Mouse (Mus musculus) ZHBTc4 (cell line): ENCODE measurements around the gene Vmn1r46.
"Not testable (repeated sequence)": the region's sequence is repeated elsewhere in the genome, so short reads cannot be mapped to it uniquely, and the experiment has no call there.

Source experiments
- DNase-seq: peaks from one replicate; pipeline ENCODE4 v3.0.0-alpha.2; 2011; ENCODE audit warnings: low read depth, low spot score

Vmn1r46 gene

DNA sequence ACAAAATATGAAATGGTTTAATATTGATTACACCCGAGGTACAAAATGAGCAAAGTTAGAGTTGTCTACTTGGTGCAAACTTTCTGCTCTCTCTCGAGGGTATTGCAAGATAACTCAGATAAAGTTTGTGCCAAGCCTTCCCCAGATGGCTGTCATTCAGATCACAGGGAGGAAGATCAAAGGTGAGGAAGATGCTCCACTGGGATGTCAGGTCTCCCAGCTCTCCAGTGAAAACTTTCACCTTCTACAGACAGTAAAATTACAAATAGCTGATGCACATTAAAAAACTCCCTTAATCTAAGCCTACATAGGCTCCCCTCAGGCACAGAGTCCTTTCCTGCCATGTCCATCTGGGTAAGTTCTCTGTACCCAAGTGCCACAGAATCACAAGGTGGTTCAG, at the start of gene Vmn1r46:
Gene Vmn1r46 (plus strand): TSS at position 301 of the 400 bp plus-strand sequence.
- DNase-seq, result no peak

DNA sequence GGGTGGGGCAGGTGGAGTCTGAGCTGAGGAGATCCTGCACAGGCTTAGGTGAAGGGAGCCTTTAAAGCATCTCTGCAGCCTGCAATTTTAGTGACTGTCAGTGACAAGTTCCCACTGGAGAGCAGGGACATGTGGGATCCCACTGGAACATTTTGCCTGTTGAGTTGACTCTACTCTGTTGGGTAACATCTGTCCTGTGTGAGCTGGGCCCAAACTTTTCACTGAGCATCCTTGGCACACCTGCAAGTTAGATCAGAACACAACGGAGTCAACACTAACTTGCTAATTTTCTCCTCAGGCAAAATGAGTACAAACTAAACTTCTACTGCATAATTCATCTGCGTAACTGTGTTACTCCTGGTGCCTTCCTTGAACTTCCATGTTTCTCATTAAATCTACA, 28.6 kb upstream of the Vmn1r46 start, which contains the start of gene Vmn1r45:
Gene Vmn1r45 (minus strand): TSS at position 101 of the 400 bp plus-strand sequence.
- not testable (repeated sequence) for DNase-seq

DNA sequence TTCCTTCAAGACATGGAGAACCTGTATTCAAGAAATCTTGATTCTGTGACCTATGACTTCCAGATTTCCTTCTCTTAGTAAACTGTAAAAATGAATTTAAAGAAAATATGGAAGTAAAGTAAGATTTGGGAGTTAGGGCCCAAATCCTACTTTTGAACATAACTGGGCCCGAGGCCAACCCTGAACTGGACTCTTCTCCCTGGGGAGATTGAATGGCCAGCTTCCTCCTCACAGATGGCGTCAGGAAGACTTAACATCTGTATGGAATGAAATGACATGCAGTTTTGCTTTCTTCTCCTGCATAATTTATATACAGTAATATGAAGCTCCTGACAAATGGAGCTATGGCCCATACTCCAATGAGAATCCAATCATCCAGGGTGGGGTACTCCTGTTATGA, 28.2 kb upstream of the Vmn1r46 start:
- no peak for DNase-seq

DNA sequence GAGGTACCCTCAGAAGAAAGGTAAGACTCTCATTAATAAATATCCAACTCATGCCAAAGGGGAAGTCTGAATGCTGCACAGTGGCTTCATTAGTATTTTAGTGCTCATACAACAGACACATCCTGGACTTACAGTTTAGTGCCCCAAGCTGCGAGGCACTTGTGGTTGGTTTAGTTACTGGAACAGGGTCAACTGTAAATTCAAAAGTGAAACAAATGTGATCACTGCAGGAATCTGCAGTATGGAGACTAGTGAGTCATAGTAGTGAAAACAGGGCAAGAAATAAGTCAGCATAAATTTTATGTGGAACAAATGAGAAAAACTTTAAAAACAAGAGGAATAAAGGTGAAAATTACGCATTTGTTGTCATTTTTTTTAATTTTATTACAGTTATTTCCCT, 15.6 kb upstream of the Vmn1r46 start:
- no peak for DNase-seq

DNA sequence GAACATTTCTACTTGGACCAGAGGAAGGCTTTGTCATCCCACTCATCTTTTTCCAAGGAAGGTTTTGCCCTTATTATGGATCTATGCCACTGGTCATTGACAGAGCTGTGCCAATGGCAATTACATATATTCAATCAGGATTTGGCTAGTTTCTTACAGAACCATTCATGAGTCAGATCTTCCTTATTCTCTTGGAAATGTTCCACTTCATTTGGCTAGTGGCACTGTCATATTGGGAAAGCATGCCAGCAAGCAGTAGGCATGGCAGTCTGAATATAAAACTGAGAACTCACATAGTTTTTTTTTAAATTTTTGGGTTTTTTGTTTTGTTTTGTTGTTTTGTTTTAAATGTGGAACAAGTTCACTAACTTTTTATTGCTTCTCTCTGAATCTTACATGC, 2.8 kb upstream of the Vmn1r46 start:
- no peak for DNase-seq

DNA sequence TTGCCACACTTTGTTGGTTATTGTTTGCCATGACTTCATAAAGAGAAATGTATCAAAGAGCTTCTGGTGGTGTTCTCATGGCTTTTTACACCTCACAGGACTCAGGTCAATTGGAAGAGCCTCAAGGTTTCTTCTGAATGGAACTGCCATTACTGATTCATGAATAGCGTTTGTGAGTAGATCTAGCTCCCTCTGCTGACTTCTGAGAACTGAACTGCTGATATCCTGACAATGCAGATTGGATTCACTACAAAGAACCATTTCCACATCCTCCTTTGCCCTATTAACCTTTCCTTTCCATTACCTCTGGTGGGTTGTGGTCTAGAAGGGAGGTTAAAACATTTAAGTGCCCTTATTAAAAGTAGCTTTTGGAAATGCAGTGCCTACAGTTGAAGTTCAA, 16.9 kb downstream of the Vmn1r46 start:
- peak; percentile 5 for DNase-seq

DNA sequence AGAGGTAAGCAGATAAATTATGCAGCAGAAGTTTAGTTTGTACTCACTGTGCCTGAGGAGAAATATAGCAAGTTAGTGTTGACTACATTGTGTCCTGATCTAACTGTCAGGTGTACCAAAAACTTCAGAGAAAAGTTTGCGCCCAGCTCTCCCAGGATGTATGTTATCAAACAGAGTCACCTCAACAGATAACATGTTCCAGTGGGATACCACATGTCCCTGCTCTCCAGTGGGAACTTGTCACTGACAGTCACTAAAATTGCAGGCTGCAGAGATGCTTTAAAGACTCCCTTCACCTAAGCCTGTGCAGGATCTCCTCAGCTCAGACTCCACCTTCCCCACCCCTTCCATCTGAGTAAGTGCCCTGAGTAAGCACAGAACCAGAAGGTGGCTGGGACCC, 46.7 kb downstream of the Vmn1r46 start, which contains the start of gene Vmn1r47:
Gene Vmn1r47 (plus strand): TSS at position 301 of the 400 bp plus-strand sequence.
- not testable (repeated sequence) for DNase-seq
